Mouse (Mus musculus) G1E (cell line): ENCODE data around the gene Sypl2.

Experiments
- CTCF ChIP-seq: IDR thresholded peaks from 2 replicates; pipeline ENCODE4 v1.5.1; 2012; ENCODE audit warnings: low read depth, low read length, inconsistent platforms, mixed read lengths
- GATA1 ChIP-seq: IDR thresholded peaks from 2 replicates; pipeline ENCODE4 v1.6.1; 2012; ENCODE audit warnings: borderline replicate concordance, low read length, inconsistent platforms, mixed read lengths
- GATA2 ChIP-seq: IDR thresholded peaks from 2 replicates; pipeline ENCODE4 v1.6.1; 2012; ENCODE audit warnings: low read depth, low read length, inconsistent platforms, borderline replicate concordance
- POLR2AphosphoS5 ChIP-seq: IDR thresholded peaks from 2 replicates; pipeline ENCODE4 v1.6.1; 2012; ENCODE audit warnings: low read depth, low read length, inconsistent platforms; ENCODE audit not compliant: insufficient replicate concordance

DNA sequence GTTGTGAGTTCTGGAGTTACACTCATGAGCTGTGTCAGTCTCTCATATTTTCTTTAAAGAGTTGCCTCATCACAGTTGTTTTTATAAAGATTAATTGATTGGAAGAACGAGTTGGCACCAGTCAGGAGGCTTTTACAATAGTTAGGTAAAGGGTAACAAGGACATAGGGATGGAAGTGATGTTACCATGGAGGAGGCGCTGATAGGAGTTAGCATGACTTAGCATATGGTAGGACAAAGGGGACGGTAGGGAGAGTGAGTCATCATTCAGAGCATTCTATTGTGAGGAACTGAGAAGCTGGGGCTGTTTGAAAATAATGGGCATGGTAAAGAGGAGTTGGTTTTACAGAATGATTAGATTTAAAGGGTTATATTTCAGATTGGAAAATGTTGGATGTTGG is 32.9 kb upstream of the Sypl2 start:
- no peak for TF ChIP-seq CTCF
- no peak for TF ChIP-seq POLR2AphosphoS5
- TF ChIP-seq GATA1, result no peak
- no peak for TF ChIP-seq GATA2
